Mouse (Mus musculus) MEL-GATA-1-ER (cell line): ENCODE data around the gene Gata2.
A peak's percentile ranks its signal among the peaks of the same experiment; 100 is the strongest.

Experiments used
- DNase-seq: peaks from one replicate; pipeline ENCODE4 v3.0.0-alpha.2; 2012; ENCODE audit warnings: low read depth; ENCODE audit errors: extremely low read depth

The Gata2 gene

DNA sequence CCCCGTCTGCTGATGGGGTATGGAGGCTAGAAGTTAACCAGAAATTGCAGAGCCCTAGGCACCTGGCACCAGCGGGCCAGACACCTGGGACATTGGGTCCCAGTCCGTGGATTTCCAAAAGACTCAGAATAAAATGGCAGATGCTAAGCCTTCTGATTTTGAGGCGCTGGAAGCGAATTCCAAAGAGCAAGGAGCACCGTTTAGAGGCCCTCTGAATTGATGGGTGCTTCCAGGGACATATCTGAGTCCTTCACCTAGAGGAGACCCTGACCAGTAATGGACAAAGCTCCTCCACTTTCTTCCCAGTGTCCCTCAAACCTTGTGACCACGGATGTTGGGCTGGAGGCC lies 1.3 kb downstream of the Gata2 start:
- DNase-seq, result no peak

- DNase-seq, result no peak
Measured at GRCm38 (mm10) chr6:88196054-88196732, 2.5 kb downstream of the Gata2 start.

DNA sequence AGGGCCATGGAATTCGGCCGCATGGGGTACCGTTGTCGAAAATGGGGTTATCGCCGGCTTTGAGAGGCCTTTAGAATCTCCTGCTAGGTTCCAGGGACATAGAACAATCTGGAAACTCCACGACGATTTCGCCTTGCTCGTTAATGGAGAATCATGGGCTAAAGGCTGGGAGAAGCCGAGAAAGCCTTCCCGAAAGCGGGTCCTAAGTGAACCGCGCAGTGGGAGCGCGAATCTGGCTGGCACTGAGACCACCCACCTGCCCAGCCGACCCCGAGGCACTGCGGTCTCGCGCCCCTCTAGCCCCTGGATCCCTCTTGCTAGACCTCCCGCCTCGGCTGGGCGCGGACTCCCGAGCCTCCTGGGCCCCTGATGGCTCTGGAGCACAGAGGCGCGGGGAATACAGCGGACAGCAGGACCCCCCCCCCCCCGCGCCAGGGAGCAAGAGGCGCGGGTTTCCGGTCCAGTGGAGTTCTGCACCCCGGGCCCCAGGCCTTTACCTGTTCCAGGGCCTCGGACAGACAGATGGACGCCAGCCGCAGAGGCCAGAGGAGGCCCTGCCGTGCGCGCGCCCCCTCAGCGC lies 3.1 kb downstream of the Gata2 start:
- no peak for DNase-seq

DNA sequence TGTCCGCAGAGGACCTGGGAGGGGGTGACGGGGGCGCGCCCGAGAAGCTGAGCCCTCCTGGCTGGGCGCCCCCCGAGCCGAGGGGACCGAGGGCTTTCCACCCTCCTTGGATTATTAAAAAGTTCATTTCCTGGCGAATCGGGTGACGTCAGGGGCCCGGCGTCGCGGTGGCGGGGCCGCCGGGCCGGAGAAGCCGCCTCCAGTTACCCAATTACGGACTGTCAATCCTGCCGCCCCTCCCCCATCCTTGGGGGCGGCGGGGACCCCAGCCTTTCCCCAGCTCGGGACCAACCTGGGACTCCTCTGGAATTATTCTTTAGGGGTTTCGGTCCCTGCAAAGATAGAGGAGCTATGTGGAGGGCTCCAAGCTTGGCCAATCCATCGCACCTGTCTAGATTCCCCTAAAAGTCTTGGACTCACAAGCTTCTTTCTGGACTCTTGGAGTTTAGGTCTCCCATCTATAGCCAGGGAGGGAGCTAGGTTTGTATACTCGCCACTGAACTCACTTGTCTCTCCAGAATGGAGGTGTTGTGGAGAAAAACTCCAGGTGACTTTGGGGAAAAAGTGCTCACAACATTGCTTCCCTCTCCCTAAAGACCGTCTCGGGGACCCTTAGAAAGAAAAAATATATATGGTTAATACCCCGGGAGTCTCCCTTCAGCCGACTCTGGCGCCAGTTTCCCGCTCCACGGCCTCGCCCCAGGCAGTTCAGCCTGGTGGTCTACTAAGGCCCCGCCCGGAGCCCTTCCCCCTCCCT lies 3.8 kb downstream of the Gata2 start:
- DNase-seq, result no peak

- DNase-seq, result no peak
Measured at GRCm38 (mm10) chr6:88198070-88198940, 4.6 kb downstream of the Gata2 start.

- DNase-seq, result no peak
Measured at GRCm38 (mm10) chr6:88199001-88199717, 5.5 kb downstream of the Gata2 start.

DNA sequence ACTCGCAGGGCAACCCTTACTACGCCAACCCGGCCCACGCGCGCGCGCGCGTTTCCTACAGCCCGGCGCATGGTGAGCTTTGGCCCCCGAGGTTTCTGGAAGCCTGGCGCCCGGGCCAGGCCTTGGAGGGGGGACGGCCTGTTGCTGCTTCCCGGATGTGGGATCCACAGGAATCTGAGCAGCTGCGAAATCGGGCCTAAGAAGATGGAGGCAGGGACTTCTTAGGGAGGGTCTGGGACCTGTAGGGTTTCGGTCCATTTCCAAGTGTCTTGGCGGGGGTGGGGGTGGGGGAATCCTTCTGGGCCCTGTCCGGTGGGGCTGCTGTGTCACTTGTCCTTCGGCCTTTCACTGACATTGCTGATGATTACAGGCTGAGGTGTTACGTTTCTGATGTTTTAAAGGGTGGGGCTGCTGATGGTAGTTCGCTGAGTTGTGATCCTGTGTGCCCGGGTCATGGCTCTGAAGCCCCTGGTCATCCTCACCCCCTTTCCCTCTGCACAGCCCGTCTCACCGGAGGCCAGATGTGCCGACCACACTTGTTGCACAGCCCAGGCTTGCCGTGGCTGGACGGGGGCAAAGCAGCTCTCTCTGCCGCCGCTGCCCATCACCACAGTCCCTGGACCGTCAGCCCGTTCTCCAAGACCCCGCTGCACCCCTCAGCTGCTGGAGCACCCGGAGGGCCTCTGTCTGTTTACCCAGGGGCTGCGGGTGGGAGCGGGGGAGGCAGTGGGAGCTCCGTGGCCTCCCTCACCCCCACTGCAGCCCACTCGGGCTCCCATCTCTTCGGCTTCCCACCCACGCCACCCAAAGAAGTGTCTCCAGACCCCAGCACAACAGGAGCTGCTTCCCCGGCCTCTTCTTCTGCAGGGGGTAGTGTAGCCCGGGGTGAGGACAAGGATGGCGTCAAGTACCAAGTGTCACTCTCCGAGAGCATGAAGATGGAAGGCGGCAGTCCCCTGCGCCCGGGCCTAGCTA lies 6.3 kb downstream of the Gata2 start:
- no peak for DNase-seq

GRCm38 (mm10) chr6:88200693-88201609 lies 7.3 kb downstream of the Gata2 start:
- no peak for DNase-seq

- no peak for DNase-seq
Measured at GRCm38 (mm10) chr6:88201926-88202700, 8.4 kb downstream of the Gata2 start.

- DNase-seq, result peak; percentile 90
Measured at GRCm38 (mm10) chr6:88202921-88203690, 9.4 kb downstream of the Gata2 start.

DNA sequence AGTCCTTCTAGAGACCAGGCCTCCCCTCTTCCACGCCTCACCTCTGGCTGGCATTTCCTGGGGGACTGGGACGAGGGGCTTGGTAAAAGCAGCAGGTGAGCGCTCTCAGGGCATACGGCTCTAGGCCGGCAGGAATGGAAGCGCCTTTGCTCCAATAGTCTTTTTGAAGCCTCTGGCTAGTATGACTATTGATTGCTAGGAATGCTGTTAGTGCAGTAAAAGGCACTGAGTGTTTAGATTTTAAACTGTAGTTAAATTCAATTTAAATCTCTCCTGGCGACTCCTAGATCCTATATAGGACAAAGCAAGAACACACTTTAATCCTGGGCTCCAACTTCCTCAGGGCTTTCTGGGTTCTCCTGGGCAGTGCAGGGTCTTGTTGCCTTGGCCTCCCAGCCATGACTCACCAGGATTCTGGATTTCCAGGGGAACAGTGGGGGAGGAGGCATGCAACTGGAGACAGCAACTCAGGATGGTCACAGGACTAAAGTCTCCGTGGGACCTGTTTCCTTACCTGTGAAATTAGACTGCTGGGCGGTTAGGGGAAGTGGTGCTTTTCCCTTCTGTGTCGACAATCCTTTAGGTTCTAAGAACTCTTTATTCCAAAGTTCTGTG lies 10.2 kb downstream of the Gata2 start:
- no peak for DNase-seq

- no peak for DNase-seq
Measured at GRCm38 (mm10) chr6:88204531-88205385, 11.1 kb downstream of the Gata2 start.

- DNase-seq, result no peak
Measured at GRCm38 (mm10) chr6:88205386-88205700, 11.7 kb downstream of the Gata2 start.

- DNase-seq, result no peak
Measured at GRCm38 (mm10) chr6:88205937-88206336, 12.2 kb downstream of the Gata2 start.

GRCm38 (mm10) chr6:88206566-88206965 lies 12.9 kb downstream of the Gata2 start:
- no peak for DNase-seq

GRCm38 (mm10) chr6:88207403-88208033 lies 13.8 kb downstream of the Gata2 start:
- no peak for DNase-seq
